Mouse (Mus musculus) lung, adult 2 months (tissue): ENCODE results near the gene Trit1. TPM values are rescaled to one million over a fixed set of nuclear protein-coding genes. Genes with fewer than 3 reads are reported as not detected.
A peak's percentile ranks its signal among the peaks of the same experiment; 100 is the strongest.
"Not testable (repeated sequence)": the region's sequence is repeated elsewhere in the genome, so short reads cannot be mapped to it uniquely, and the experiment has no call there.

Source experiments
- DNase-seq: peaks from one replicate; pipeline ENCODE4 v3.0.0; 2022
- H3K4me1 ChIP-seq: fragments of 200-500 bp; 2 replicates; pipeline ENCODE4 v1.6.1; 2011; ENCODE audit warnings: low read length; ENCODE audit not compliant: control insufficient read depth, insufficient read depth
- H3K4me3 ChIP-seq: fragments of 200-500 bp; replicated peaks from 2 replicates; pipeline ENCODE3; 2011; ENCODE audit warnings: low read depth, mild to moderate bottlenecking, control low read depth, low read length; ENCODE audit errors: extremely low read depth
- CTCF ChIP-seq: fragments of 200-500 bp; IDR thresholded peaks from 2 replicates; pipeline ENCODE4 v1.5.1; 2011; ENCODE audit warnings: mild to moderate bottlenecking, low read length, control low read depth; ENCODE audit not compliant: insufficient read depth
- POLR2A ChIP-seq: fragments of 200-500 bp; IDR thresholded peaks from 2 replicates; pipeline ENCODE4 v1.6.1; 2011; ENCODE audit warnings: low read depth, mild to moderate bottlenecking, control low read depth, low read length, borderline replicate concordance; ENCODE audit errors: extremely low read depth
- WGBS: fragments of 180-500 bp; shearing (Covaris S2); methylation state at CpG from one replicate; pipeline ENCODE4 v1.1.7; 2018; 5-methylcytosine and 5-hydroxymethylcytosine counted together
- polyA plus RNA-seq: library from polyadenylated mRNA; depleted of rRNA; stranded (reverse); fragments of >200 nt; gene quantifications from 2 replicates; pipeline ENCODE4 v1.2.3, GENCODE M21; 2012

Gene Trit1
- polyA plus RNA-seq, 1 experiment, result 4.5 TPM

- no peak for DNase-seq
- no peaks in the 10 kb centered on the region for H3K4me1 ChIP-seq
- H3K4me3 ChIP-seq, result no peak overlapping the region
- TF ChIP-seq POLR2A, result no peak
- no peak for TF ChIP-seq CTCF
- 78% methylated on average over 7 of the region's 7 CpGs for WGBS
Observed at GRCm38 (mm10) chr4:122981238-122981637, 35.2 kb upstream of the Trit1 start.

GRCm38 (mm10) chr4:122981930-122982329, 34.5 kb upstream of the Trit1 start:
- no peaks in the 10 kb centered on the region for H3K4me1 ChIP-seq
- H3K4me3 ChIP-seq, result no peak overlapping the region
- 56% methylated on average over 3 of the region's 3 CpGs for WGBS
- TF ChIP-seq POLR2A (no peak), CTCF (no peak)
- no peak for DNase-seq

GRCm38 (mm10) chr4:122982537-122982936, 33.9 kb upstream of the Trit1 start:
- Histone ChIP-seq H3K4me3 (no peak overlapping the region), H3K4me1 (no peaks in the 10 kb centered on the region)
- no peak for DNase-seq
- 58% methylated on average over 3 of the region's 3 CpGs for WGBS
- no peak for TF ChIP-seq POLR2A
- TF ChIP-seq CTCF, result no peak

- DNase-seq, result no peak
- WGBS, result 23% methylated on average over 17 of the region's 17 CpGs
- TF ChIP-seq CTCF (no peak), POLR2A (no peak)
- Histone ChIP-seq H3K4me1 (no peaks in the 10 kb centered on the region), H3K4me3 (no peak overlapping the region)
Observed at GRCm38 (mm10) chr4:122983486-122984261, 32.7 kb upstream of the Trit1 start.

GRCm38 (mm10) chr4:122985110-122985509, 31.3 kb upstream of the Trit1 start:
- no peaks in the 10 kb centered on the region for H3K4me1 ChIP-seq
- no peak overlapping the region for H3K4me3 ChIP-seq
- WGBS, result 18% methylated on average over 8 of the region's 8 CpGs
- DNase-seq, result no peak
- TF ChIP-seq POLR2A, result no peak
- peak; percentile 64 for TF ChIP-seq CTCF

- WGBS, result 59% methylated on average over 4 of the region's 4 CpGs
- no peaks in the 10 kb centered on the region for H3K4me1 ChIP-seq
Observed at GRCm38 (mm10) chr4:122987421-122987820, 29.0 kb upstream of the Trit1 start.

GRCm38 (mm10) chr4:122988004-122988403, 28.4 kb upstream of the Trit1 start:
- not testable (repeated sequence) for H3K4me1 ChIP-seq, H3K4me3 ChIP-seq, DNase-seq
- 61% methylated on average over 3 of the region's 3 CpGs for WGBS

More at GRCm38 (mm10) chr4:122987421-122987820, 29.0 kb upstream of the Trit1 start:
- H3K4me3 ChIP-seq, result no peak overlapping the region
- DNase-seq, result no peak
- TF ChIP-seq POLR2A (no peak), CTCF (no peak)

- Histone ChIP-seq H3K4me3 (no peak overlapping the region), H3K4me1 (no peaks in the 10 kb centered on the region)
- no peak for DNase-seq
- TF ChIP-seq POLR2A (no peak), CTCF (no peak)
- 49% methylated on average over 1 of the region's 1 CpGs for WGBS
Observed at GRCm38 (mm10) chr4:122991177-122991576, 25.2 kb upstream of the Trit1 start.

- no peak for DNase-seq
- H3K4me3 ChIP-seq, result no peak overlapping the region
- 53% methylated on average over 3 of the region's 3 CpGs for WGBS
- no peaks in the 10 kb centered on the region for H3K4me1 ChIP-seq
- TF ChIP-seq POLR2A, result no peak
- no peak for TF ChIP-seq CTCF
Observed at GRCm38 (mm10) chr4:122992276-122992675, 24.1 kb upstream of the Trit1 start.

GRCm38 (mm10) chr4:122995404-122996220, 20.8 kb upstream of the Trit1 start, which contains the start of gene Mycl:
Gene Mycl, plus strand, starts transcription at chr4:122995652.
- TF ChIP-seq CTCF, result peak; percentile 72
- TF ChIP-seq POLR2A, result no peak
- no peaks in the 10 kb centered on the region for H3K4me1 ChIP-seq
- DNase-seq, result peak; percentile 85
- under 1% methylated on average over 67 of the region's 69 CpGs for whole genome bisulfite sequencing
- peak within 1 kb of the TSS; percentile 51 for H3K4me3 ChIP-seq
